Mouse (Mus musculus) thymus, adult 2 months (tissue): ENCODE results near the gene Tmc6. TPM values are rescaled to one million over a fixed set of nuclear protein-coding genes. Genes with fewer than 3 reads are reported as not detected.
"Not testable (repeated sequence)": the region's sequence is repeated elsewhere in the genome, so short reads cannot be mapped to it uniquely, and the experiment has no call there.

ENCODE experiments used
- DNase-seq: peaks from one replicate; pipeline ENCODE4 v3.0.0; 2021
- H3K27ac ChIP-seq: fragments of 200-500 bp; 2 replicates; pipeline ENCODE4 v1.5.1; 2012; ENCODE audit warnings: low read length, control low read depth; ENCODE audit not compliant: control insufficient read depth, insufficient read depth
- H3K27me3 ChIP-seq: fragments of 200-500 bp; 2 replicates; pipeline ENCODE4 v1.6.1; 2012; ENCODE audit warnings: mild to moderate bottlenecking, low read length, moderate library complexity, mixed read lengths; ENCODE audit not compliant: control insufficient read depth, insufficient read depth
- H3K36me3 ChIP-seq: fragments of 200-500 bp; 2 replicates; pipeline ENCODE4 v1.6.1; 2012; ENCODE audit warnings: mild to moderate bottlenecking, low read length, moderate library complexity; ENCODE audit not compliant: control insufficient read depth, insufficient read depth
- H3K4me1 ChIP-seq: fragments of 200-500 bp; replicated peaks from 2 replicates; pipeline ENCODE4 v1.6.1; 2012; ENCODE audit warnings: low read length; ENCODE audit not compliant: control insufficient read depth, insufficient read depth
- H3K4me3 ChIP-seq: fragments of 200-500 bp; 2 replicates; pipeline ENCODE4 v1.5.1; 2012; ENCODE audit warnings: mild to moderate bottlenecking, low read length, control low read depth, moderate library complexity; ENCODE audit not compliant: control insufficient read depth, insufficient read depth
- CTCF ChIP-seq: fragments of 200-500 bp; IDR thresholded peaks from 2 replicates; pipeline ENCODE4 v1.5.1; 2012; ENCODE audit warnings: mild to moderate bottlenecking, control low read depth, low read length, moderate library complexity, borderline replicate concordance; ENCODE audit not compliant: control insufficient read depth, poor library complexity, insufficient read depth; ENCODE audit errors: extremely low read depth
- POLR2A ChIP-seq: fragments of 200-500 bp; IDR thresholded peaks from 2 replicates; pipeline ENCODE4 v1.6.1; 2012; ENCODE audit warnings: mild to moderate bottlenecking, low read length, control low read depth, moderate library complexity; ENCODE audit not compliant: control insufficient read depth, poor library complexity, insufficient read depth; ENCODE audit errors: extremely low read depth
- WGBS: fragments of 180-500 bp; shearing (Covaris S2); methylation state at CpG from one replicate; pipeline ENCODE4 v1.1.7; 2018; 5-methylcytosine and 5-hydroxymethylcytosine counted together
- polyA plus RNA-seq: library from polyadenylated mRNA; depleted of rRNA; stranded (reverse); fragments of >200 nt; gene quantifications from 2 replicates; pipeline ENCODE4 v1.2.3, GENCODE M21; 2012

Tmc6 gene
- polyA plus RNA-seq, 1 experiment = 201 TPM

DNA sequence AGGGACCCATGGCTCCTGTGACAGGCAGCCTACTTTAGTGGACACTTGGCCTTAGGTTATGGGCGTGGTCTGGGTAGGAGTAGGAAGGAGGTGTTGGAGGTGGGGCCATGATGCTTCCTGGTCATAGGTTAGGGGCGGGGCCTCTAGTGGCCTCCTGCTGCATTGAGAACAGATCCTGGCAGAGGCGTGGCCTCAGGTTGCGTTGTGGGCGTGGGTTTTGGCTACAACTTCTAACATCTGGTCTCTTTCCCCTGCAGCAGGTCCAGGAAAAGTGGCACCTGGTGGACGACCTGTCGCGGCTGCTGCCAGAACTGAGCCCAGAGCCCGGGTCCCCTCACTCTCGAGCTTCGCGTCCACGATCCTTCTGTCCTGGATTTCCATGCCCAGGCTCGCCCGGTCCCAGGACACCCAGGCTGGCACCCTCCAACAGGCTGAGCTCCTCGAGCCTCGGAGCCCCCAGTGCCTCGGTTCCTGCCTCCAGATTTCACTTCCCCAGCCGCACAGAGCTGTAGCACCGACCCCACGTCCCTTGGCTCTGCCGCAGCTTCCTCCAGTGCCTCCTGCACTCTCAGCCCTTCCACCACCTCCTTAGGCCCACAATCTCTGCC is 10.4 kb upstream of the Tmc6 start:
- Histone ChIP-seq H3K36me3 (peaks cover 26% of the 10 kb centered on the region), H3K4me3 (no peak overlapping the region), H3K27ac (no peak overlapping the region), H3K27me3 (no peaks in the 10 kb centered on the region), H3K4me1 (peaks cover 47% of the 10 kb centered on the region)
- TF ChIP-seq POLR2A = no peak
- no peak for TF ChIP-seq CTCF
- peak; percentile 51 for DNase-seq
- WGBS = 14% methylated on average over 22 of the region's 22 CpGs

DNA sequence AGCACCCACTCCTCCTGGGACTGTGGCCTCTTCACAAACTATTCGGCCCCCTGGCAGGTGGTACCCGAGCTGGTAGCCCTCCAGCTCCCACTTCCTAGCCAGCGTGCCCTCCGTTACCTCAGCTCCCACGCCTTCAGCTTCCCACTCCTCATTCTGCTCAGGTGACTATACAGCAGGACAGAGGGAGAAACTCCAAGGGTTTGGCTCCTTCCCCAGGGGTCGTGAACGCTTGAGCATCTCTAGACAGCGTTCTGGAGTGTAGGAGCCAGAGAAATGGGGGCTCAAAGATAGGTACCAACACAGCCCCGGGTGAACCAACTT is 9.4 kb upstream of the Tmc6 start:
- WGBS = 94% methylated on average over 9 of the region's 9 CpGs
- no peak overlapping the region for H3K27ac ChIP-seq
- TF ChIP-seq CTCF (no peak), POLR2A (no peak)

GRCm38 (mm10) chr11:117790703-117791440 is 8.9 kb upstream of the Tmc6 start:
- DNase-seq = no peak
- TF ChIP-seq POLR2A = no peak
- TF ChIP-seq CTCF = peak; percentile 19; the same call in 1 of the 2 replicates
- WGBS = 79% methylated on average over 23 of the region's 23 CpGs

More for the DNA sequence above, 9.4 kb upstream of the Tmc6 start:
- Histone ChIP-seq H3K27me3 (no peaks in the 10 kb centered on the region), H3K4me3 (no peak overlapping the region), H3K36me3 (peaks cover 36% of the 10 kb centered on the region), H3K4me1 (peaks cover 41% of the 10 kb centered on the region)
- DNase-seq = no peak

GRCm38 (mm10) chr11:117790286-117790685 is 8.3 kb upstream of the Tmc6 start:
- Histone ChIP-seq H3K27ac (no peak overlapping the region), H3K4me1 (peaks cover 37% of the 10 kb centered on the region), H3K27me3 (no peaks in the 10 kb centered on the region), H3K4me3 (no peak overlapping the region), H3K36me3 (peaks cover 39% of the 10 kb centered on the region)
- WGBS = 20% methylated on average over 14 of the region's 14 CpGs
- DNase-seq = peak; percentile 74
- TF ChIP-seq POLR2A = no peak
- peak; percentile 75 for TF ChIP-seq CTCF

More at GRCm38 (mm10) chr11:117790703-117791440, 8.9 kb upstream of the Tmc6 start:
- Histone ChIP-seq H3K27me3 (no peaks in the 10 kb centered on the region), H3K4me1 (peaks cover 37% of the 10 kb centered on the region), H3K36me3 (peaks cover 37% of the 10 kb centered on the region), H3K4me3 (no peak overlapping the region), H3K27ac (no peak overlapping the region)

DNA sequence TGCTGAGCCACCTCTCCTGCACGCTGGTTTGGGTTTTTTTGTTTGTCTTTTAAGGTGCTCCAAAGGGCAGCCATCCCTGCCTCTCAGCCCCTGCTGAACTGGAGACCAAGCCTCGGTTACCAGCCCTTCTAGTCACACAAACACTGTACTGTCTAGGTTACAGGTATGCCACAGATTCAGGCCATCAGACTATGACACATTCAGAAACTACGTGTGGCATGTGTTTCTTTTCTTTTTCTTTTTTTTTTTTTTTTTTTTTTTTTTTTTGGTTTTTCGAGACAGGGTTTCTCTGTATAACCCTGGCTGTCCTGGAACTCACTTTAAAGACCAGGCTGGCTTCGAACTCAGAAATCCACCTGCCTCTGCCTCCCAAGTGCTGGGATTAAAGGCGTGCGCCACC is 6.5 kb upstream of the Tmc6 start:
- H3K27me3 ChIP-seq, H3K4me3 ChIP-seq, DNase-seq, H3K27ac ChIP-seq: not testable (repeated sequence)
- 89% methylated on average over 7 of the region's 7 CpGs for WGBS
- Histone ChIP-seq H3K36me3 (peaks cover 49% of the 10 kb centered on the region), H3K4me1 (peaks cover 37% of the 10 kb centered on the region)

DNA sequence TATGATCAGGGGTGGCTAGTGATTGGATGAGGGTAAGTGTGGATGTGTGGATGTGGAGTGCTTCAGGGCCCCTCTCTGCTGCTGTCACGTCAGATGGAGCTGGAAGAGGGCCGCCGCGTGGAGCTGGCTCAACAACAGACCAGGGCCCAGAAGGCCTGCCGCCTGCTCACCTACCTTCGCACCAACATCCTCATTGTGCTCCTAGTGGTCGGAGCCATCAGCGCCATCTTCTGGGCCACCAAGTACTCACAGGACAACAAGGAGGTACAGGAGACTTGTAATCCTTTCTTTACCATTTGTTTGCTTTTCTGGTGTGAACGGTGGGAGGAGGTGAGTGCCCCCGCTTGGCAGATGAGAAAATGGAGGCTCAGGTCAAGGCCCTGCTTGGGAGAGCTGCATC is 4.3 kb upstream of the Tmc6 start:
- peak; percentile 74 for DNase-seq
- H3K27ac ChIP-seq = no peak overlapping the region
- H3K4me3 ChIP-seq = no peak overlapping the region
- H3K36me3 ChIP-seq = peaks cover 38% of the 10 kb centered on the region
- H3K4me1 ChIP-seq = peaks cover 25% of the 10 kb centered on the region
- 31% methylated on average over 10 of the region's 10 CpGs for WGBS
- peak; percentile 62 for TF ChIP-seq CTCF
- TF ChIP-seq POLR2A = no peak
- no peaks in the 10 kb centered on the region for H3K27me3 ChIP-seq

- TF ChIP-seq POLR2A (no peak), CTCF (no peak)
- peak overlapping the region; percentile 48 for H3K4me3 ChIP-seq
- WGBS = 85% methylated on average over 10 of the region's 10 CpGs
- DNase-seq = peak; percentile 40
- H3K27me3 ChIP-seq = no peaks in the 10 kb centered on the region
- H3K36me3 ChIP-seq = peaks cover 31% of the 10 kb centered on the region
- H3K4me1 ChIP-seq = peaks cover 28% of the 10 kb centered on the region
- 0 out of 2 replicates have a peak overlapping the region, but pooled peaks have one; percentile 2 for H3K27ac ChIP-seq
These were observed 1.8 kb upstream of the Tmc6 start for GRCm38 (mm10) chr11:117783683-117784309.
